Mouse (Mus musculus): Measurements from ENCODE around the gene Gpc6.

Gpc6 gene

GRCm38 (mm10) chr14:117061527-117061926 is 136.4 kb downstream of the Gpc6 start:
- no peak for DNase-seq (ENCODE audit: low spot score)

- DNase-seq (ENCODE audit: low spot score): no peak
Measured at GRCm38 (mm10) chr14:117068179-117068578, 143.1 kb downstream of the Gpc6 start.

- DNase-seq (ENCODE audit: low spot score): no peak
Measured at GRCm38 (mm10) chr14:117070470-117071085, 145.5 kb downstream of the Gpc6 start.

- no peak for DNase-seq (ENCODE audit: low spot score)
Measured at GRCm38 (mm10) chr14:117093586-117093985, 168.5 kb downstream of the Gpc6 start.

- no peak for DNase-seq (ENCODE audit: low spot score)
Measured at GRCm38 (mm10) chr14:117106900-117107299, 181.8 kb downstream of the Gpc6 start.

- DNase-seq (ENCODE audit: low spot score): no peak
Measured at GRCm38 (mm10) chr14:117113153-117113552, 188.0 kb downstream of the Gpc6 start.

GRCm38 (mm10) chr14:117122036-117122435 is 196.9 kb downstream of the Gpc6 start:
- no peak for DNase-seq (ENCODE audit: low spot score)

GRCm38 (mm10) chr14:117130334-117130733 is 205.2 kb downstream of the Gpc6 start:
- no peak for DNase-seq (ENCODE audit: low spot score)

GRCm38 (mm10) chr14:117131324-117131723 is 206.2 kb downstream of the Gpc6 start:
- no peak for DNase-seq (ENCODE audit: low spot score)

- DNase-seq (ENCODE audit: low spot score): no peak
Measured at GRCm38 (mm10) chr14:117141077-117141848, 216.1 kb downstream of the Gpc6 start.

GRCm38 (mm10) chr14:117146089-117146488 is 221.0 kb downstream of the Gpc6 start:
- no peak for DNase-seq (ENCODE audit: low spot score)

GRCm38 (mm10) chr14:117146665-117147064 is 221.6 kb downstream of the Gpc6 start:
- DNase-seq (ENCODE audit: low spot score): no peak

GRCm38 (mm10) chr14:117151621-117152020 is 226.5 kb downstream of the Gpc6 start:
- no peak for DNase-seq (ENCODE audit: low spot score)

- no peak for DNase-seq (ENCODE audit: low spot score)
Measured at GRCm38 (mm10) chr14:117155884-117156465, 230.9 kb downstream of the Gpc6 start.

GRCm38 (mm10) chr14:117157426-117157825 is 232.3 kb downstream of the Gpc6 start:
- DNase-seq (ENCODE audit: low spot score): no peak

- DNase-seq (ENCODE audit: low spot score): no peak
Measured at GRCm38 (mm10) chr14:117166350-117166749, 241.2 kb downstream of the Gpc6 start.

GRCm38 (mm10) chr14:117193364-117193763 is 268.2 kb downstream of the Gpc6 start:
- DNase-seq (ENCODE audit: low spot score): no peak

GRCm38 (mm10) chr14:117202012-117202411 is 276.9 kb downstream of the Gpc6 start:
- DNase-seq (ENCODE audit: low spot score): no peak

- DNase-seq (ENCODE audit: low spot score): no peak
Measured at GRCm38 (mm10) chr14:117203960-117204359, 278.8 kb downstream of the Gpc6 start.

- no peak for DNase-seq (ENCODE audit: low spot score)
Measured at GRCm38 (mm10) chr14:117214373-117214772, 289.3 kb downstream of the Gpc6 start.

GRCm38 (mm10) chr14:117226920-117227319 is 301.8 kb downstream of the Gpc6 start:
- DNase-seq (ENCODE audit: low spot score): no peak

- no peak for DNase-seq (ENCODE audit: low spot score)
Measured at GRCm38 (mm10) chr14:117230476-117230875, 305.4 kb downstream of the Gpc6 start.

GRCm38 (mm10) chr14:117238226-117238625 is 313.1 kb downstream of the Gpc6 start:
- no peak for DNase-seq (ENCODE audit: low spot score)

Data from ovary, postnatal 36 days (tissue).